Mouse (Mus musculus) testis, adult 2 months (tissue): ENCODE results near the gene Cox11.

Experiments used
- CTCF ChIP-seq: fragments of 200-500 bp; IDR thresholded peaks from 2 replicates; pipeline ENCODE4 v1.5.1; 2012; ENCODE audit warnings: low read depth, mild to moderate bottlenecking, inconsistent platforms, low read length, moderate library complexity; ENCODE audit not compliant: control insufficient read depth, insufficient read depth, insufficient replicate concordance
- POLR2A ChIP-seq: fragments of 200-500 bp; IDR thresholded peaks from 2 replicates; pipeline ENCODE4 v1.6.1; 2012; ENCODE audit warnings: low read depth, mild to moderate bottlenecking, inconsistent platforms, low read length, moderate library complexity; ENCODE audit not compliant: control insufficient read depth

- no peak for TF ChIP-seq CTCF
- no peak for TF ChIP-seq POLR2A
Measured at GRCm38 (mm10) chr11:90685196-90685595, 47.2 kb downstream of the Cox11 start.
